Mouse (Mus musculus) ES-Bruce4 (cell line): Measurements from ENCODE around the gene AL607142.1. TPM values are rescaled to one million over a fixed set of nuclear protein-coding genes. Genes with fewer than 3 reads are reported as not detected.

Experiments
- H3K27ac ChIP-seq: 2 replicates; pipeline ENCODE4 v1.5.1; 2012; ENCODE audit warnings: low read length, inconsistent platforms; ENCODE audit not compliant: insufficient read depth
- H3K27me3 ChIP-seq: 2 replicates; pipeline ENCODE4 v1.6.1; 2012; ENCODE audit warnings: mild to moderate bottlenecking, low read length, inconsistent platforms; ENCODE audit not compliant: control insufficient read depth, poor library complexity, insufficient read depth, severe bottlenecking
- H3K36me3 ChIP-seq: 2 replicates; pipeline ENCODE4 v1.6.1; 2012; ENCODE audit warnings: inconsistent platforms, mild to moderate bottlenecking, low read length, moderate library complexity; ENCODE audit not compliant: control insufficient read depth, poor library complexity, insufficient read depth, severe bottlenecking
- H3K4me1 ChIP-seq: one replicate; pipeline ENCODE4 v1.8.1; 2011; ENCODE audit warnings: low read length; ENCODE audit not compliant: control insufficient read depth, insufficient read depth
- H3K4me3 ChIP-seq: 2 replicates; pipeline ENCODE4 v1.5.1; 2011; ENCODE audit warnings: low read depth, mild to moderate bottlenecking, low read length
- H3K9ac ChIP-seq: 2 replicates; pipeline ENCODE4 v1.6.1; 2012; ENCODE audit warnings: low read depth, mild to moderate bottlenecking, inconsistent platforms; ENCODE audit not compliant: poor library complexity, severe bottlenecking
- H3K9me3 ChIP-seq: replicated peaks from 2 replicates; pipeline ENCODE4 v1.6.1; 2012; ENCODE audit warnings: mild to moderate bottlenecking, low read length, inconsistent platforms; ENCODE audit not compliant: control insufficient read depth, poor library complexity, insufficient read depth, severe bottlenecking
- CTCF ChIP-seq: IDR thresholded peaks from one replicate; pipeline ENCODE4 v1.8.1; 2011; ENCODE audit warnings: low read depth, low read length
- EP300 ChIP-seq: IDR thresholded peaks from 2 replicates; pipeline ENCODE4 v1.6.1; 2011; ENCODE audit warnings: low read depth, low read length; ENCODE audit not compliant: insufficient read depth
- POLR2A ChIP-seq: IDR thresholded peaks from one replicate; pipeline ENCODE4 v1.8.1; 2011; ENCODE audit warnings: low read length; ENCODE audit not compliant: insufficient read depth
- polyA plus RNA-seq: library from polyadenylated mRNA; stranded (reverse); fragments of >200 nt; gene quantifications from 2 replicates; pipeline ENCODE4 v1.2.4, GENCODE M21; 2011; ENCODE audit warnings: low read depth; ENCODE audit not compliant: missing spikeins, insufficient read depth, insufficient read length

The AL607142.1 gene
- polyA plus RNA-seq, 1 experiment, result not detected

- H3K27me3 ChIP-seq, result peaks cover 11% of the 10 kb centered on the region
- TF ChIP-seq POLR2A (no peak), EP300 (no peak), CTCF (no peak)
- no peak overlapping the region for H3K27ac ChIP-seq
These were observed 34.9 kb upstream of the AL607142.1 start for GRCm38 (mm10) chr4:120029937-120030336.

DNA sequence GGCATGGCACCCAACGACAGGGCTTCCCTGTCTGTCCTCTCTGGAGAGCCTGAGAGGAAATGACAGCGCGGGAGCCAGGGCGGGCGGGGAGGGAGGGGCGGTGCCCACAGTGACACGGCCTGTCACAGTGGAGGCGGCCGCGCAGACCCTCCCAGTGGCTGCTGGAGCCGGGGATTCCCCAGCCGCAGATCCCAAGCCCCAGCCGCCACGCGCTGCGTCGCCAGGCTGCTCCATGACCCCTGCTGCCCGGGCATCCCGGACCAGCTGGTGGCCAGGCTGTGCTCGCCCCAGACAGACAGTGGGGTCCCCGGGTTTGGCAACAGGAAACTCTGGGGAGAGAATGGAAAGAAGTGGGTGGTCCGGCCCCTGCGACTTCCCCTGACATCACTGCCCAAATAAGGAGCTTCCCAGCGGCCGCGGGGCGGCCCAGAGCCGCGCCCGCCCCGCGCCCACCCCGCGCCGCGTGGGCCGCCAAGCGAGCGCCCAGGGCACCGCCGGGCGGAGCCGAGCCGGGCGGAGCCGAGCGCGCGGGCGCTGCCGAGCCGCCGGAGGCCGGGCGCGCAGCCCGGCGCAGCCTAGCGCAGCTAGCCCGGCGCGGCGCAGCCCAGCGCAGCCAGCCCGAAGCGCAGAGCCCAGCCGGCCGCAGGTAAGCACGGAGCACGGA lies 32.3 kb upstream of the AL607142.1 start:
- TF ChIP-seq CTCF (no peak), POLR2A (no peak), EP300 (no peak)
- peak overlapping the region; percentile 12; the same call in 1 of the 2 replicates for H3K9ac ChIP-seq
- H3K27me3 ChIP-seq, result peaks cover 11% of the 10 kb centered on the region
- no peaks in the 10 kb centered on the region for H3K9me3 ChIP-seq
- peaks cover 1% of the 10 kb centered on the region for H3K4me1 ChIP-seq
- no peak overlapping the region for H3K27ac ChIP-seq
- no peaks in the 10 kb centered on the region for H3K36me3 ChIP-seq
- H3K4me3 ChIP-seq, result peak overlapping the region; percentile 69

More at GRCm38 (mm10) chr4:120029937-120030336, 34.9 kb upstream of the AL607142.1 start:
- Histone ChIP-seq H3K9ac (no peak overlapping the region), H3K4me1 (no peaks in the 10 kb centered on the region), H3K4me3 (no peak overlapping the region), H3K36me3 (no peaks in the 10 kb centered on the region), H3K9me3 (no peaks in the 10 kb centered on the region)

DNA sequence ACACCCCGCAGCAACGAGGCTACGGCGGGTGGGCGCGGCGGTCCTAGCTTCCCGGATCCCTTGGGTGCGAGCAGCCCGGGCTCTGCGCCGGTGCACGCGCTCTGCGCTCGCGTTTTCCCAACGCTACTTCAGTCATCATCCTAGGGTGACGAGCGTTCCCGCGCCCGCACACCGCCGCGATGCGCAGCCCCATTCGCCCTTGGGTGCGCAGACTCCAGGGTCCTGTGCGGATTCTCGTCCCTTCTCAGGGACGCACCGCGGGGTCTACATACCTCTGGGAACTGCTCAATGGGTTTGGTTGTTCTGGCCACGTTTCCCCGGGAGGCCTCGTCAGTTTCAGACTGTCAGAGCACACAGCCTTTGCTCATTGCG lies 31.8 kb upstream of the AL607142.1 start:
- Histone ChIP-seq H3K9ac (peak overlapping the region; percentile 12; the same call in 1 of the 2 replicates), H3K9me3 (no peaks in the 10 kb centered on the region), H3K4me3 (peak overlapping the region; percentile 54), H3K27me3 (peaks cover 11% of the 10 kb centered on the region), H3K4me1 (peaks cover 3% of the 10 kb centered on the region), H3K36me3 (no peaks in the 10 kb centered on the region), H3K27ac (no peak overlapping the region)
- TF ChIP-seq CTCF, result no peak
- TF ChIP-seq POLR2A, result no peak
- no peak for TF ChIP-seq EP300

DNA sequence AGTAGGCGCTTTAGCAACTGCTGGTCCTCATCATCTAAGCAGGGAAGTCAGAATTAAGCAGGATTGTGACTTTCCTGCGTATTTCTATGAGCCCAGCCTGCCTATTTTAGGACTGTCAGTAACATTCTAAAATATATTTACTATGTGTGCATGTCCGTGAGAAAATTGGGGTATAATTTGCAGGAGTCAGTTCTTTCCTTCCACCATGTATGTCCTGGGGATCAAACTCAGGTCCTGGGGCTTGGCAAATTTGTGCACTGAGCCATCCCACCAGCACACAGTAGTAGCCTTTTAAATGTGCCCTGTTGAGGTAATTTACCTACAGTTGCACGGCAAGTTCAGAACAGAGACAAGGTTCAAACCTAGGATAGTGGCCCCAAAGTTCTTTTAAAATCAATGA lies 28.5 kb upstream of the AL607142.1 start:
- H3K9me3 ChIP-seq, result no peaks in the 10 kb centered on the region
- no peak for TF ChIP-seq CTCF
- TF ChIP-seq POLR2A, result no peak
- no peak for TF ChIP-seq EP300
- H3K4me1 ChIP-seq, result peaks cover 3% of the 10 kb centered on the region
- no peak overlapping the region for H3K27ac ChIP-seq
- peaks cover 11% of the 10 kb centered on the region for H3K27me3 ChIP-seq
- no peak overlapping the region for H3K4me3 ChIP-seq
- no peaks in the 10 kb centered on the region for H3K36me3 ChIP-seq
- H3K9ac ChIP-seq, result no peak overlapping the region

GRCm38 (mm10) chr4:120037007-120037406 lies 27.8 kb upstream of the AL607142.1 start:
- H3K9ac ChIP-seq, result no peak overlapping the region
- no peak overlapping the region for H3K27ac ChIP-seq
- H3K9me3 ChIP-seq, result no peaks in the 10 kb centered on the region
- TF ChIP-seq EP300 (no peak), CTCF (no peak), POLR2A (no peak)
- no peak overlapping the region for H3K4me3 ChIP-seq
- peaks cover 11% of the 10 kb centered on the region for H3K27me3 ChIP-seq
- H3K36me3 ChIP-seq, result no peaks in the 10 kb centered on the region
- peaks cover 3% of the 10 kb centered on the region for H3K4me1 ChIP-seq

- Histone ChIP-seq H3K9me3 (no peaks in the 10 kb centered on the region), H3K9ac (no peak overlapping the region), H3K4me1 (peaks cover 3% of the 10 kb centered on the region), H3K27ac (no peak overlapping the region), H3K36me3 (no peaks in the 10 kb centered on the region), H3K4me3 (no peak overlapping the region), H3K27me3 (no peaks in the 10 kb centered on the region)
- TF ChIP-seq CTCF, result no peak
- no peak for TF ChIP-seq EP300
- no peak for TF ChIP-seq POLR2A
These were observed 23.3 kb upstream of the AL607142.1 start for GRCm38 (mm10) chr4:120041520-120041919.
